Mouse (Mus musculus) liver, adult 2 months (tissue): ENCODE results near the gene Kcnd3.

Experiments
- CTCF ChIP-seq: fragments of 200-500 bp; IDR thresholded peaks from 2 replicates; pipeline ENCODE4 v1.5.1; 2011; ENCODE audit warnings: low read depth, low read length, control low read depth
- POLR2A ChIP-seq: fragments of 200-500 bp; IDR thresholded peaks from 2 replicates; pipeline ENCODE4 v1.6.1; 2011; ENCODE audit warnings: low read length, control low read depth; ENCODE audit not compliant: insufficient read depth; ENCODE audit errors: extremely low read depth

DNA sequence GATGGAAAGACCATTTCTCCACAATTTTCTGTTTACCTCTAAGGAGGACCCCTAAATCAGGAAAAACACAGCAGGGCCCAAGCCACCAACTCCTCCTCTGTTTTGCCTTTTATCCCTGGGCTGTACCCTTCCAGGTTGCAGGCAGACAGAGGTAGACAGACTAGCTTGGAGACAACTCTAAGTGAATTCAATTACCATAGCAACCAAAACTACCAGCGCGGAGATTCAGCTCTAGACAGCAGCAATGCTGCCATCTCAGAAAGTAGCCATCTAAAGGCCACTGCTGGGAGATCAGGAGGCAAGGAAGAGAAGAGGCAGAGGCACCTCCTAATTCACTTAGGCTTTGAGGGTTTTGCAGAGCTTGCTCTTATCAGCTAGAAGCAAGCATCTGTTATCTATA, 15.7 kb upstream of the Kcnd3 start:
- no peak for TF ChIP-seq CTCF
- TF ChIP-seq POLR2A: no peak
